Mouse (Mus musculus): ENCODE results near the gene Rtn3. TPM values are rescaled to one million over a fixed set of nuclear protein-coding genes. Genes with fewer than 3 reads are reported as not detected.

Gene Rtn3
- polyA plus RNA-seq, 1 experiment from 2014 or later, result 138 TPM

- Histone ChIP-seq H3K4me3 (peak overlapping the region; percentile 84), H3K27me3 (no peaks in the 10 kb centered on the region), H3K4me2 (peak overlapping the region; percentile 61), H3K9me3 (no peaks in the 10 kb centered on the region), H3K27ac (peak overlapping the region; percentile 99), H3K36me3 (0 out of 2 replicates have a peak, but pooled peaks cover under 1% of the 10 kb centered on the region), H3K9ac (peak overlapping the region; percentile 91), H3K4me1 (peaks cover 12% of the 10 kb centered on the region)
- no peak for ATAC-seq (ENCODE audit: borderline replicate concordance, extremely low read depth, low FRiP score, low TSS enrichment)
- 0% methylated on average over 7 of the region's 7 CpGs for WGBS
Measured at GRCm38 (mm10) chr19:7482266-7482598, 849 bp downstream of the Rtn3 start.

- no peak for ATAC-seq (ENCODE audit: borderline replicate concordance, extremely low read depth, low FRiP score, low TSS enrichment)
- Histone ChIP-seq H3K4me2 (peak overlapping the region; percentile 61), H3K27me3 (no peaks in the 10 kb centered on the region)
Measured at GRCm38 (mm10) chr19:7481541-7482265, 1.4 kb downstream of the Rtn3 start.

GRCm38 (mm10) chr19:7479751-7480248 lies 3.3 kb downstream of the Rtn3 start:
- H3K4me2 ChIP-seq, result no peak overlapping the region
- H3K9me3 ChIP-seq, result no peaks in the 10 kb centered on the region
- ATAC-seq (ENCODE audit: borderline replicate concordance, extremely low read depth, low FRiP score, low TSS enrichment), result no peak
- H3K27ac ChIP-seq, result no peak overlapping the region
- H3K4me1 ChIP-seq, result peaks cover 12% of the 10 kb centered on the region
- no peak overlapping the region for H3K9ac ChIP-seq
- H3K27me3 ChIP-seq, result no peaks in the 10 kb centered on the region
- H3K36me3 ChIP-seq, result 0 out of 2 replicates have a peak, but pooled peaks cover 4% of the 10 kb centered on the region
- H3K4me3 ChIP-seq, result no peak overlapping the region
- WGBS, result 94% methylated on average over 3 of the region's 3 CpGs

More at GRCm38 (mm10) chr19:7481541-7482265, 1.4 kb downstream of the Rtn3 start:
- Histone ChIP-seq H3K36me3 (0 out of 2 replicates have a peak, but pooled peaks cover 4% of the 10 kb centered on the region), H3K4me3 (peak overlapping the region; percentile 84), H3K9me3 (no peaks in the 10 kb centered on the region), H3K27ac (peak overlapping the region; percentile 99), H3K9ac (peak overlapping the region; percentile 91), H3K4me1 (peaks cover 12% of the 10 kb centered on the region)
- 7% methylated on average over 12 of the region's 12 CpGs for WGBS

GRCm38 (mm10) chr19:7470643-7471042 lies 12.4 kb downstream of the Rtn3 start:
- no peak overlapping the region for H3K27ac ChIP-seq
- no peaks in the 10 kb centered on the region for H3K27me3 ChIP-seq
- ATAC-seq (ENCODE audit: borderline replicate concordance, extremely low read depth, low FRiP score, low TSS enrichment), result no peak
- no peak overlapping the region for H3K9ac ChIP-seq
- H3K4me3 ChIP-seq, result no peak overlapping the region
- 91% methylated on average over 2 of the region's 2 CpGs for WGBS
- H3K9me3 ChIP-seq, result no peaks in the 10 kb centered on the region
- H3K36me3 ChIP-seq, result peaks cover 11% of the 10 kb centered on the region; the same call in 1 of the 2 replicates
- no peak overlapping the region for H3K4me2 ChIP-seq
- H3K4me1 ChIP-seq, result no peaks in the 10 kb centered on the region

DNA sequence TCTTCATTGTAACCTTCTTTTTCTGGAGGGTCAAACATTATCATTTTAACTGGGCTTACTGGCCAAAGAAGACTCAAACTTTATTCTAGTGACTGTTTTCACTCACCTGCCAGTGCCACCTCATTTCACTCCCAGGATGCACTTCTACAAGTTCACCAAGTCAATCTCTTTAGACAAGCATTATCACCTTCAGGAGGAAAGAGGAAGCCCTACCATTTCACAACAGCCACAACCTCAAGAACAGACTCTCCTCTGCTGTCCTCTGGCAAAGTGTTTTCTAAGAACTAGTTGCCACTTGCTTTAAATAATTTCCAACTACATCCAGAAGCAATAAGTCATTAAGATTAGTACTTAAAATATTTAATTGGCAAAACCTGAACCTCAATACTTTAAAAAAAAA lies 15.2 kb downstream of the Rtn3 start:
- Histone ChIP-seq H3K9ac (no peak overlapping the region), H3K4me3 (no peak overlapping the region), H3K4me2 (no peak overlapping the region), H3K27me3 (no peaks in the 10 kb centered on the region), H3K9me3 (no peaks in the 10 kb centered on the region), H3K27ac (no peak overlapping the region), H3K36me3 (peaks cover 7% of the 10 kb centered on the region; the same call in 1 of the 2 replicates), H3K4me1 (no peaks in the 10 kb centered on the region)
- ATAC-seq (ENCODE audit: borderline replicate concordance, extremely low read depth, low FRiP score, low TSS enrichment), result no peak

DNA sequence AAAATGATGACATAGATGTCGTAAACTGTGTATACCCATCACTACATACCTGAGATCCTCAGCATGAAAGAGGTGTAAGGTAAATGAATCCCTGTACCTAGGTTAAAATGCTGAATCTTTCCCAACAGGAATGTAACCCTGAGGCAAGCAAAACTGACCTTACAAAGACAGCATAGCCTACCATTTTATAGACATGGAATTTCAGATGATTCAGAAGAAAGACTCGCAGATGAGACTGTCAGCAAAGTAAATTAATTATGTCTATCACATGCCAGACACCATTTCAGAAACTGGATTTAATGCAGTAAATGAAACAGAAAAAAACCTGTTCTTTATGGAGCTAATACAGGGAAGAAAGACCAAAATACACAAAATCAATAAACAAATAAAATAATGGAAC lies 23.7 kb downstream of the Rtn3 start:
- H3K9ac ChIP-seq, result no peak overlapping the region
- ATAC-seq (ENCODE audit: borderline replicate concordance, extremely low read depth, low FRiP score, low TSS enrichment), result no peak
- WGBS, result 78% methylated on average over 2 of the region's 2 CpGs
- H3K4me1 ChIP-seq, result no peaks in the 10 kb centered on the region
- H3K9me3 ChIP-seq, result no peaks in the 10 kb centered on the region
- peaks cover 10% of the 10 kb centered on the region for H3K36me3 ChIP-seq
- no peak overlapping the region for H3K27ac ChIP-seq
- no peak overlapping the region for H3K4me2 ChIP-seq
- no peak overlapping the region for H3K4me3 ChIP-seq
- H3K27me3 ChIP-seq, result no peaks in the 10 kb centered on the region

DNA sequence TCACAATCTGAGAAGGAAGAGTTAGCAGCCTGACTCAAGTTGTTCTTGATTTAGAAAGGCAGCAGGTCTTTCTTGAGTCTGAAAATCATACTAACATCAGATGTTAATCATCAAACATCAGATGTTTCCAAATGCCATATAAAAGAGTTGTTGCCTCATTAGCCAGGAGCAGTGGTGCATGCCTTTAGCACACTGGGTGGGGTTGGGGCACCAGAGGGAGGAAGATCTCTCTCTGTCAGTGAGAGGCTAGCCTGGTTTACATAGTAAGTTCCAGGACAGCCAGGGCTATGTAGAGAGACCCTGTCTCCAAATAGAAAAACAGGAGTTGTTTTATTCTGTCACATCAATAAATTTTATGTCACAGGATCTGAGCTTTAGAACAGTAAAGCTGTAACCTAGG lies 24.2 kb downstream of the Rtn3 start:
- H3K4me3 ChIP-seq, result no peak overlapping the region
- ATAC-seq (ENCODE audit: borderline replicate concordance, extremely low read depth, low FRiP score, low TSS enrichment), result no peak
- H3K27me3 ChIP-seq, result no peaks in the 10 kb centered on the region
- H3K9ac ChIP-seq, result no peak overlapping the region
- H3K27ac ChIP-seq, result no peak overlapping the region
- peaks cover 10% of the 10 kb centered on the region for H3K36me3 ChIP-seq
- no peaks in the 10 kb centered on the region for H3K9me3 ChIP-seq
- H3K4me1 ChIP-seq, result no peaks in the 10 kb centered on the region
- no peak overlapping the region for H3K4me2 ChIP-seq

DNA sequence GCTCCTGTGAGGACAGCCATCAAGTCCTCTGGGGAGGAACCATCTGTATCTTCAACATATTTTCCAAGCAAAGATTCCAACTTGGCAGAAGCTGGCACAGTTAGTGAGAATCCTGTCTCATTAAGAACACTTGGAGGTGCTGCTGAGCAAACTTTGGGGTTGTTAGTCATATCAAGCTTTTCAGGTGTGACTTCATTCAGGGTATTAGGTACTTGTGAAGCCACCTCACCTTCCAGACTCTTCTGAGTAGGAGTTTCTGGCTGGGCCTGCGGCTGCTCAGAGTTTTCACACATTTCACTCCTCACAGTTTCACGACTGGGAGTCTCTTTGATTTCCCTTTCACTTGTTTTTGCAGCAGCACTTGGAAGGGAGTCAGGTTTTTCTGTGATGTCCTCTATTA lies 26.3 kb downstream of the Rtn3 start:
- Histone ChIP-seq H3K9me3 (no peaks in the 10 kb centered on the region), H3K36me3 (peaks cover 10% of the 10 kb centered on the region), H3K4me3 (no peak overlapping the region), H3K27me3 (no peaks in the 10 kb centered on the region), H3K27ac (no peak overlapping the region), H3K9ac (no peak overlapping the region), H3K4me2 (no peak overlapping the region), H3K4me1 (no peaks in the 10 kb centered on the region)
- WGBS, result 56% methylated on average over 2 of the region's 2 CpGs
- no peak for ATAC-seq (ENCODE audit: borderline replicate concordance, extremely low read depth, low FRiP score, low TSS enrichment)

GRCm38 (mm10) chr19:7445596-7445995 lies 37.5 kb downstream of the Rtn3 start:
- 58% methylated on average over 1 of the region's 1 CpGs for WGBS
- Histone ChIP-seq H3K9me3 (no peaks in the 10 kb centered on the region), H3K4me2 (no peak overlapping the region), H3K27ac (no peak overlapping the region), H3K36me3 (no peaks in the 10 kb centered on the region), H3K9ac (no peak overlapping the region), H3K4me1 (0 out of 2 replicates have a peak, but pooled peaks cover 5% of the 10 kb centered on the region), H3K27me3 (no peaks in the 10 kb centered on the region), H3K4me3 (no peak overlapping the region)
- ATAC-seq (ENCODE audit: borderline replicate concordance, extremely low read depth, low FRiP score, low TSS enrichment), result no peak

DNA sequence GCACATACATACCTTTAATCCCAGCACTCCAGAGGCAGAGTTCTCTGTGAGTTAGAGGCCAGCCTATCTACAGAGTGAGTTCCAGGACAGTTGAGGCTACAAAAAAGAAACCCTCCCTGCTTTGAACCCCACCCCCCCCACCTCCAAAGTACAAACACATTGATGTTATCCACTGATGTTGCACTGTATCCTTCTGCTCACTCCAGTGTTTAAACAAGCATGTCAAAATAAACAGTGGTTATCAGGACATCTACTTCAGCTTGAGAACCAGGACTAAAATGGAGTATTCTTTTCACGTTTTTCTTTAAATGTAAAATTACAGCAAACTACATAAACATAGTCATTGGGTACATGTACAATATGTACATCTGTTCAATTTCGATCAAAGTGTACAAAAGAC lies 38.0 kb downstream of the Rtn3 start:
- H3K4me3 ChIP-seq, result no peak overlapping the region
- no peaks in the 10 kb centered on the region for H3K36me3 ChIP-seq
- ATAC-seq (ENCODE audit: borderline replicate concordance, extremely low read depth, low FRiP score, low TSS enrichment), result no peak
- H3K4me1 ChIP-seq, result 0 out of 2 replicates have a peak, but pooled peaks cover 5% of the 10 kb centered on the region
- 61% methylated on average over 2 of the region's 2 CpGs for WGBS
- H3K27me3 ChIP-seq, result no peaks in the 10 kb centered on the region
- H3K9ac ChIP-seq, result no peak overlapping the region
- H3K9me3 ChIP-seq, result no peaks in the 10 kb centered on the region
- H3K4me2 ChIP-seq, result no peak overlapping the region
- no peak overlapping the region for H3K27ac ChIP-seq

DNA sequence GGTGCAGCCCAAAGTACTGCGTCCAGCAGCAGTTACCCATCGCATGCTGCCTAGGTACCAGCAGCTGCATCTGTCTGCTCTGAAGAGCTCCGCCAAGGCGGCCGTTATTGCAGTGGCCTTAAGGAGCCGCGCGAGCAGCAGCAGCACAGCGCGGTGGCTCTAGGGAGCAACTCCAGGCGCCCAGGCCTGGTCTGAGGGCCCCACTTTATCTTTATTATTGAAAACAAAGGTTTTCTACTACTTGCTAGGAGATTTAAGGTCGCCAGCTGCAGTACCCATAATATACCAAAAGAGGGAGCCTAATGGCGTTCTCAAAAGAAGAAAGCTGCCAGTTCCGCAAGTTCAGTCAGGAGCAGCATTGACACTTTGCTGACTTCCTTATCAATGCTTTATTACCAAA lies 41.6 kb downstream of the Rtn3 start:
- Histone ChIP-seq H3K9me3 (no peaks in the 10 kb centered on the region), H3K9ac (no peak overlapping the region), H3K27me3 (no peaks in the 10 kb centered on the region), H3K4me2 (no peak overlapping the region), H3K36me3 (no peaks in the 10 kb centered on the region), H3K27ac (no peak overlapping the region), H3K4me3 (no peak overlapping the region), H3K4me1 (peaks cover 9% of the 10 kb centered on the region; the same call in 1 of the 2 replicates)
- ATAC-seq (ENCODE audit: borderline replicate concordance, extremely low read depth, low FRiP score, low TSS enrichment), result no peak
- WGBS, result 43% methylated on average over 14 of the region's 14 CpGs

DNA sequence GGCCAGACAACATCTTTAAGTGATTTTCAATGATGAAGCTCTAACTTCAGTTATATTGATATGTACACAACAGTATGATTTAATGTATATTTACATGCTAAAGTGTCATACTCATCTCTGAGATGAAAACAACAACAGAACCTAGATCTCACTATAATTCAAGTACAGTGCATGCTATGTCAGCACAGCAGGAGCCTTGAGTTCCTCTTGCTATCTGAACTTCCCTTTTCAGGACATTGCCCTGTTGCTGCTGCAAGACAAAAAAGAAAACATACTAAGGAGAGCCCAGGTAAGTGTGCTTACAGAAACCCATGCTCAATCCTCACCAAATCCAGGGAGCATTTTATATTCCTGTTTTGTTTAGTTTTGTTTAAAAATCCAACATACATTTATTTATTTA lies 44.8 kb downstream of the Rtn3 start:
- no peaks in the 10 kb centered on the region for H3K9me3 ChIP-seq
- H3K27ac ChIP-seq, result no peak overlapping the region
- H3K27me3 ChIP-seq, result no peaks in the 10 kb centered on the region
- no peak overlapping the region for H3K4me3 ChIP-seq
- no peak overlapping the region for H3K9ac ChIP-seq
- no peak for ATAC-seq (ENCODE audit: borderline replicate concordance, extremely low read depth, low FRiP score, low TSS enrichment)
- peaks cover 11% of the 10 kb centered on the region for H3K36me3 ChIP-seq
- H3K4me2 ChIP-seq, result no peak overlapping the region
- peaks cover 11% of the 10 kb centered on the region; the same call in 1 of the 2 replicates for H3K4me1 ChIP-seq
